Mouse (Mus musculus) small intestine, adult 2 months (tissue): ENCODE data around the gene Bnipl. TPM values are rescaled to one million over a fixed set of nuclear protein-coding genes. Genes with fewer than 3 reads are reported as not detected.

Experiments used
- H3K27ac ChIP-seq: fragments of 200-500 bp; 2 replicates; pipeline ENCODE4 v1.5.1; 2012; ENCODE audit warnings: low read depth, low read length, control low read depth, inconsistent platforms; ENCODE audit not compliant: insufficient read depth
- H3K27me3 ChIP-seq: fragments of 200-500 bp; 2 replicates; pipeline ENCODE4 v1.6.1; 2012; ENCODE audit warnings: mild to moderate bottlenecking, moderate library complexity, low read length, inconsistent platforms; ENCODE audit not compliant: control insufficient read depth, insufficient read depth
- H3K36me3 ChIP-seq: fragments of 200-500 bp; 2 replicates; pipeline ENCODE4 v1.6.1; 2012; ENCODE audit warnings: mild to moderate bottlenecking, low read length, control low read depth, inconsistent platforms; ENCODE audit not compliant: control insufficient read depth, insufficient read depth
- H3K4me1 ChIP-seq: fragments of 200-500 bp; 2 replicates; pipeline ENCODE4 v1.6.1; 2012; ENCODE audit warnings: low read length, inconsistent platforms, mixed read lengths; ENCODE audit not compliant: control insufficient read depth, insufficient read depth, insufficient read length
- H3K4me3 ChIP-seq: fragments of 200-500 bp; 2 replicates; pipeline ENCODE4 v1.5.1; 2012; ENCODE audit warnings: low read depth, mild to moderate bottlenecking, control low read depth, inconsistent platforms, low read length, moderate library complexity
- CTCF ChIP-seq: fragments of 200-500 bp; IDR thresholded peaks from 2 replicates; pipeline ENCODE4 v1.5.1; 2012; ENCODE audit warnings: low read depth, mild to moderate bottlenecking, control low read depth, inconsistent platforms, low read length, moderate library complexity, mixed read lengths; ENCODE audit not compliant: insufficient replicate concordance, insufficient read length; ENCODE audit errors: extremely low read depth
- POLR2A ChIP-seq: fragments of 200-500 bp; IDR thresholded peaks from 2 replicates; pipeline ENCODE4 v1.6.1; 2012; ENCODE audit warnings: low read depth, mild to moderate bottlenecking, control low read depth, inconsistent platforms, low read length, moderate library complexity
- WGBS: fragments of 180-500 bp; shearing (Covaris S2); methylation state at CpG from one replicate; pipeline ENCODE4 v1.1.7; 2018; 5-methylcytosine and 5-hydroxymethylcytosine counted together
- polyA plus RNA-seq: library from polyadenylated mRNA; depleted of rRNA; stranded (reverse); fragments of >200 nt; gene quantifications from 2 replicates; pipeline ENCODE4 v1.2.3, GENCODE M21; 2012

The Bnipl gene
- polyA plus RNA-seq, 1 experiment = 0.16 TPM

- H3K27me3 ChIP-seq = no peaks in the 10 kb centered on the region
- TF ChIP-seq CTCF (no peak), POLR2A (no peak)
- 0 out of 2 replicates have a peak, but pooled peaks cover 3% of the 10 kb centered on the region for H3K36me3 ChIP-seq
- H3K4me3 ChIP-seq = no peak overlapping the region
- 82% methylated on average over 12 of the region's 12 CpGs for WGBS
- no peak overlapping the region for H3K27ac ChIP-seq
- peaks cover 3% of the 10 kb centered on the region; the same call in 1 of the 2 replicates for H3K4me1 ChIP-seq
Measured at GRCm38 (mm10) chr3:95270766-95271364, 19.9 kb upstream of the Bnipl start.

DNA sequence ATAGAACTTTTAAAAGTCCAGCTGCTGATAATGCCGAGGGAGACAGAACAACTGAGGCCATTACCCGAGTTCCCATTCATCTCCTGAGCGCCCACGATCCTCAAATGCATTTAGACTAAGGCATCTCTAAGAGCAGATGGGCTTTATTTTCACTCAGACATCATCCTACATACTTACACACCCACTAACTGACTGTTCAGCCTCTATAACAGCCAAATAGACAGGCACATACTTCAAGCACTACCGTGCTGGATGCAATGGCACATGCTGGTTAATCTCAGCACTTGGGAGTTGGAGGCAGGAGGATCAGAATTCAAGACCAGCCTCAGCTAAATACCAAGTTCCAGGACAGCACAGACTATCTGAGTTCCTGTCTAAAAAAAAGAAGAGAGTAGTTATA, 18.8 kb upstream of the Bnipl start:
- peaks cover 3% of the 10 kb centered on the region; the same call in 1 of the 2 replicates for H3K4me1 ChIP-seq
- H3K36me3 ChIP-seq = 0 out of 2 replicates have a peak, but pooled peaks cover 3% of the 10 kb centered on the region
- H3K27me3 ChIP-seq = no peaks in the 10 kb centered on the region
- no peak overlapping the region for H3K4me3 ChIP-seq
- no peak overlapping the region for H3K27ac ChIP-seq
- TF ChIP-seq POLR2A (no peak), CTCF (no peak)
- WGBS = 90% methylated on average over 5 of the region's 5 CpGs

- TF ChIP-seq CTCF (no peak), POLR2A (no peak)
- no peak overlapping the region for H3K4me3 ChIP-seq
- peaks cover 5% of the 10 kb centered on the region for H3K4me1 ChIP-seq
- H3K36me3 ChIP-seq = peaks cover 6% of the 10 kb centered on the region
- H3K27ac ChIP-seq = no peak overlapping the region
- H3K27me3 ChIP-seq = no peaks in the 10 kb centered on the region
Measured at GRCm38 (mm10) chr3:95267855-95268254, 16.9 kb upstream of the Bnipl start.

DNA sequence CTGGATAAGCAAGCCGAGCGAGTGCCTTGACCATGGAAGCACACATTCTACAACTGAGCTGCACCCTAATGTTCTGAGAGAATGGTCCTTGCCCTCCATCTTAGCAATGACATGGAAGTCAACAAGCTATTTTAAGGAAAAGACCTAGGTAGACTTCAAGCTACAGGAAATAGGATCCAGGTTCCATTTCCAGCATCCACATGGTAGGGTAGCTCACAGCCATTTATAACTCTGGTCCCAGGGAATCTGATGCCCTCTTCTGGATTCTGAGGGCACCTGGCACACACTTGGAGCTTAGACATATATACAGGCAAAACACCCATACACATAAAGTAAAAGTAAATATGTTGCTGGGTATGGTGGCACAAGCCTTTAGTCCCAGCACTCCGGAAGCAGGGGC, 15.1 kb upstream of the Bnipl start:
- Histone ChIP-seq H3K27me3 (no peaks in the 10 kb centered on the region), H3K36me3 (peaks cover 13% of the 10 kb centered on the region), H3K4me3 (no peak overlapping the region), H3K4me1 (peaks cover 5% of the 10 kb centered on the region), H3K27ac (no peak overlapping the region)
- 97% methylated on average over 3 of the region's 3 CpGs for WGBS
- TF ChIP-seq CTCF = no peak
- no peak for TF ChIP-seq POLR2A

DNA sequence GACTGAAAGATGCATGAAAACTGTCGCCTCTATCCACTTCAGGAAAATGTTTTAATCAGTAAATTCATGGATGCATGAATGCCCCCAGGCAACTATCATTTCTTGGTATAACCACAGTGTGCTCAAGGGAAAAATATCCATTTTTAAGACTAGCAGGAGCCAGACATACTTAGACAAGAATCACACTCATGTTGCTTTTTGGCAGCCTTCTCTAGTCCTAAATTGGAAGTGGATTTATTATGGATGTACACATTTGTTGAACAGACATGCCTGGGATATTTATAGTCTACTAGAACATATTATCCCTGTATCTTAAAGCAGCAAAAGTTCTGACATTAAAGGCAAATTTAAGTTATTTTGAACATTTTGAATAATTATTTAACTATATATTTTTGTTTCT, 13.7 kb upstream of the Bnipl start:
- no peak overlapping the region for H3K27ac ChIP-seq
- TF ChIP-seq POLR2A = no peak
- no peak for TF ChIP-seq CTCF
- H3K27me3 ChIP-seq = no peaks in the 10 kb centered on the region
- H3K36me3 ChIP-seq = peaks cover 18% of the 10 kb centered on the region
- no peak overlapping the region for H3K4me3 ChIP-seq
- peaks cover 5% of the 10 kb centered on the region for H3K4me1 ChIP-seq
- WGBS = 77% methylated on average over 1 of the region's 1 CpGs

DNA sequence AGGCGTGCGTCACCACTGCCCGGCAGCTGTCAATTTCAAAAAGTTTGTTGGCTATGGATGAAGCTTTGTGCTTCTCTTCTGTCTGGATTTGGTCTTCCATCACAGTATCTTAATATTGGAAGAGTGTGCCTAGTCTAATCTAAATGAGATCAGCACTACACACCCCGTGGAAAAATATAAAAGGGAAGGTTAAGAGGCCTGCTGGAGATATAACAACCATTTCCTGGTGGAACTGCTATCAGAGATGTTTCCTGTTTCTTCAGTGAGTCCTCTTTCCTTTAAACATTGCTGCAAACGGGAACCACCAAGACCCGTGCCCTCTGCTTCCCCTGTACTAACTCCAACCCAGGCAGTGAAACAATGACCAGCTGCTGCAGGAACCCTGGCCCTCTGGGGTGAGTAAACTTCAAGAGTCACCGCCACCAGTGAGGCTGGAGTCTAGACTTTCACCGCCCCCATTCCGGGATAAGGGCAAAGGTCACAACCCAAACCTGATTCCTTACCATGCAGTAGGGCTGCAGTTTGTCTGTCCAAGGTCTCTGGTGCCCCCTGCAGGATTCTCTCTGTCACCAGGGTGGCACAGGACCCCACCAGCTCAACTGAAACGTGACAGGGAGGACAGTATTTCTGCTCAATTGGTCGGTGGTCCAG, 12.2 kb upstream of the Bnipl start:
- WGBS = 32% methylated on average over 11 of the region's 11 CpGs
- Histone ChIP-seq H3K27ac (peak overlapping the region; percentile 25; the same call in 1 of the 2 replicates), H3K27me3 (no peaks in the 10 kb centered on the region), H3K4me1 (peaks cover 5% of the 10 kb centered on the region), H3K4me3 (no peak overlapping the region; the same call in 1 of the 2 replicates), H3K36me3 (peaks cover 21% of the 10 kb centered on the region)
- peak; percentile 81; the same call in 1 of the 2 replicates for TF ChIP-seq CTCF
- no peak for TF ChIP-seq POLR2A

DNA sequence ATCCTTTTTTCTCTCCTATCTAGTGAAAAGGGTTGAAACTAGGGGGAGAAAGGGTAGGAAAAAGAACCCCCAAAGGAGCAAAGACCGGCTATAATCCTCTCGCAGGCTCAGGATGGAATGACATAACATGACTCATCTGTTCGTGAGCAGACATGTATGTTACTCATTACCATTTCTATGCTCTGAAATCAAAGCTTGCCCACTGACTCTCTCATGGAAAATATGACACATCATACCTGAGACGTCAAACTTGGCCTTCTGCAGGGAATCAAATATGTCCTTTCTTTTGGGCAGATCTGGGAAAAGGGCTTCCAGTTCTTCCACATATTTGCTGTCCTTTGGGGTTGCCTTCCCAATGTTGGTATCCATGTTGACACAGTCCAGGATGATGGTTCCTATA, 11.0 kb upstream of the Bnipl start:
- peaks cover 25% of the 10 kb centered on the region for H3K36me3 ChIP-seq
- H3K27me3 ChIP-seq = no peaks in the 10 kb centered on the region
- H3K4me3 ChIP-seq = no peak overlapping the region
- H3K4me1 ChIP-seq = peaks cover 2% of the 10 kb centered on the region
- H3K27ac ChIP-seq = no peak overlapping the region
- 91% methylated on average over 4 of the region's 4 CpGs for WGBS
- TF ChIP-seq POLR2A = no peak
- TF ChIP-seq CTCF = no peak

DNA sequence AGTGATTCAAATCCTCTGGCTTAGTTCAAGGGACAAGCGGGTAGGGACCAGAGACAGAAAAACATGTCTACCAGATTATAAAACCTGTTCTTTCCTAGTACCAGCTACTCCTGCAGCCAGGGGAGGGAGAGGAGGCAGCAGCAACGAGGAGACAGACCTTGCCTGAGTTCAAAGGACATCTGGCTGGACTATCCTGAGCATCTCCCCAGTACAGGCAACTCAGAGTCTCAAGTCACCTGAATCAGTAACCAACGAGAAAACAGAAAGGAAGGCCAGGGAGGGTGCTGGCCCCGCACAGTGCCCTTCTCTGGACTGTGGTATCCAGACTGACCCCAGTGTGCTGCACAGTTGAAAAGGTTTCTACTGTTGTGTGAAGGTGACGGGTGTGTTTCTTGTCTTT, 5.9 kb upstream of the Bnipl start:
- Histone ChIP-seq H3K4me1 (no peaks in the 10 kb centered on the region), H3K27me3 (no peaks in the 10 kb centered on the region), H3K4me3 (no peak overlapping the region), H3K36me3 (peaks cover 28% of the 10 kb centered on the region), H3K27ac (no peak overlapping the region)
- TF ChIP-seq CTCF (no peak), POLR2A (no peak)
- 85% methylated on average over 5 of the region's 5 CpGs for WGBS
